Mouse (Mus musculus) spleen, postnatal 0 days (tissue): ENCODE data around the gene Cdc26. TPM values are rescaled to one million over a fixed set of nuclear protein-coding genes. Genes with fewer than 3 reads are reported as not detected.

Experiments used
- polyA plus RNA-seq: library from polyadenylated mRNA; unstranded; fragments of >200 nt; fragmentation: Nextera tagmentation; extraction: Ambion mirVana; gene quantifications from 2 replicates; pipeline ENCODE4 v1.2.1, GENCODE M21; 2015

The Cdc26 gene
- polyA plus RNA-seq: 89.9 and 92.8 TPM in 2 replicates

GRCm38 (mm10) chr4:62408601-62409282 lies at the start of gene Cdc26, which contains the start of gene Prpf4:
TSS of gene Cdc26 (minus strand) at chr4:62408642.
TSS of gene Prpf4 (plus strand) at chr4:62408797.

GRCm38 (mm10) chr4:62435081-62435480 lies 26.6 kb upstream of the Cdc26 start, which contains the start of gene Rnf183:
TSS of gene Rnf183 (minus strand) at chr4:62435252.

DNA sequence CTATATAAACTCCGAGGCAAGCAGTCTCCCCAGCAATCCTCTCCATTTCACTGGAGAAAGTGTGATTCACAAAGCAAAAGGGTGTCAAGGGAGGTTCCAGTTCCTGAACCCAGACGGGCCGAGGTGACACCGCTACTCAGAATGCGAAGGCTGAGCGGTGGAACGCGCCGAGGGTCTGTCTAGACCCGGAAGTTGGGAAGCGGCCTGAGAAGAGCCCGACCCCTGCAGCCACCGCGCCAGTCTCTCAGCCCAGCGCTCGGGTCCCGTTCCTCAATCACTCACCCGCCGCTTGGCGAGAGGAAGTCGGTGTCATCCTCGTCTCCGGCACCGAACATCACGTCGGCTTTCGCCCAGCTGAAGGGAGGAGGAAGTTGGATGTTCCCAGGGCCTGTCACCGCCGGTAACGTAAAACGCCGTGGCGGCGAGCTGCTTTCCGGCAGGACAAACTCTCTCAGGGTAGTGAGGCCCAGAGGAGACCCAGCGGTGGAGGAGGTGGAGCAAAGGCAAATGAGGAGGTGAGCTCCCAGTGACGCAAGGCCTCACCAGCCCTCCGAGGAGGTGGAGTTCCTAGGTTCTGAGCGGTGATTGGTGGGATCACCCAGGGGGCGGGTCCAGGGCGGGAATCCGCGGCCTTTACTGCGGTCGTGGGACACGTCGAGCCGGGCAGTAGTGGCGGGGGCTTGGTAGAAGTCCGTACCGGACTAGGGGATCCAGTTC lies 48.2 kb downstream of the Cdc26 start, which contains the start of the genes Fkbp15 and Slc31a1:
TSS of gene Fkbp15 (minus strand) at position 461 of the 717 bp plus-strand sequence.
TSS of gene Slc31a1 (plus strand) at position 640 of the 717 bp plus-strand sequence.

Other genes starting within 250 kb of the Cdc26 start
- 1.2 and 2.0 TPM in 2 replicates for gene Zfp37, start 177.6 kb downstream of the Cdc26 start, polyA plus RNA-seq
- 15.7 and 21.4 TPM in 2 replicates for gene Slc31a2, start 146.1 kb downstream of the Cdc26 start, polyA plus RNA-seq
- gene Fkbp15, start 48.1 kb downstream of the Cdc26 start, polyA plus RNA-seq: 18.5 and 21.3 TPM in 2 replicates
- 21.1 and 22.6 TPM in 2 replicates for gene Slc31a1, start 47.9 kb downstream of the Cdc26 start, polyA plus RNA-seq
- gene Prpf4, start 155 bp upstream of the Cdc26 start, polyA plus RNA-seq: 12.7 and 13.3 TPM in 2 replicates
- gene Rnf183, start 26.6 kb upstream of the Cdc26 start, polyA plus RNA-seq: not detected in 2 replicates
- 2.2 and 2.6 TPM in 2 replicates for gene Wdr31, start 62.3 kb upstream of the Cdc26 start, polyA plus RNA-seq
- 0.19 and 0.86 TPM in 2 replicates for gene Bspry, start 71.4 kb upstream of the Cdc26 start, polyA plus RNA-seq
- gene Hdhd3, start 94.8 kb upstream of the Cdc26 start, polyA plus RNA-seq: 2.4 and 4.0 TPM in 2 replicates
- 533 and 652 TPM in 2 replicates for gene Alad, start 111.3 kb upstream of the Cdc26 start, polyA plus RNA-seq
- gene Pole3, start 116.4 kb upstream of the Cdc26 start, polyA plus RNA-seq: 71.2 and 84.8 TPM in 2 replicates
- 0.08 and 0.18 TPM in 2 replicates for gene 4933430I17Rik, start 116.7 kb upstream of the Cdc26 start, polyA plus RNA-seq
- gene Rgs3, start 151.2 kb upstream of the Cdc26 start, polyA plus RNA-seq: 17.6 and 23.6 TPM in 2 replicates